Mouse (Mus musculus) bone marrow macrophage, adult 2 months (primary cell): ENCODE measurements around the gene Zdhhc1.

ENCODE experiments used
- CTCF ChIP-seq: IDR thresholded peaks from 2 replicates; pipeline ENCODE4 v1.5.1; 2012; ENCODE audit warnings: low read depth, mild to moderate bottlenecking, low read length, moderate library complexity
- POLR2A ChIP-seq: IDR thresholded peaks from 2 replicates; pipeline ENCODE4 v1.6.1; 2012; ENCODE audit warnings: mild to moderate bottlenecking, low read depth, low read length, borderline replicate concordance

GRCm38 (mm10) chr8:105528206-105528605 lies 31.5 kb upstream of the Zdhhc1 start:
- no peak for TF ChIP-seq CTCF
- TF ChIP-seq POLR2A, result no peak
